Mouse (Mus musculus) spleen, postnatal 10 days (tissue): ENCODE data around the gene Cfap70.

Experiments
- DNase-seq, 2 experiments: peaks; one replicate each; pipeline ENCODE4 v3.0.0; 2021 to 2022; ENCODE audit warnings: low spot score in 2 of 2

The Cfap70 gene

GRCm38 (mm10) chr14:20451765-20452331 lies at the start of gene Cfap70:
Cfap70 (minus strand) TSS chr14:20452226.
- peak; percentile 54 to 79 for DNase-seq

- no peak for DNase-seq
Measured at GRCm38 (mm10) chr14:20499982-20500381, 48.0 kb upstream of the Cfap70 start.

- DNase-seq, result no peak
Measured at GRCm38 (mm10) chr14:20496603-20497002, 44.6 kb upstream of the Cfap70 start, which contains the start of gene Mss51. Mss51 (minus strand) TSS chr14:20496901.

GRCm38 (mm10) chr14:20486031-20486430 lies 34.0 kb upstream of the Cfap70 start:
- DNase-seq, result no peak

- DNase-seq, result no peak
Measured at GRCm38 (mm10) chr14:20482051-20482751, 30.2 kb upstream of the Cfap70 start.

GRCm38 (mm10) chr14:20481211-20481610 lies 29.2 kb upstream of the Cfap70 start:
- peak; percentile 15 to 66 for DNase-seq

- no peak for DNase-seq
Measured at GRCm38 (mm10) chr14:20480195-20480579, 28.2 kb upstream of the Cfap70 start.

- peak; percentile 81 to 82 for DNase-seq
Measured at GRCm38 (mm10) chr14:20479291-20480194, 27.5 kb upstream of the Cfap70 start, which contains the start of gene Anxa7. Anxa7 (minus strand) TSS chr14:20480133.

- peak; percentile 46 to 47 for DNase-seq
Measured at GRCm38 (mm10) chr14:20478801-20479200, 26.8 kb upstream of the Cfap70 start.

GRCm38 (mm10) chr14:20478385-20478784 lies 26.4 kb upstream of the Cfap70 start:
- no peak for DNase-seq

- DNase-seq, result no peak
Measured at GRCm38 (mm10) chr14:20477261-20478025, 25.4 kb upstream of the Cfap70 start.

- no peak for DNase-seq
Measured at GRCm38 (mm10) chr14:20460216-20460615, 8.2 kb upstream of the Cfap70 start.

- DNase-seq, result no peak
Measured at GRCm38 (mm10) chr14:20458378-20458777, 6.4 kb upstream of the Cfap70 start.

GRCm38 (mm10) chr14:20452929-20453328 lies 903 bp upstream of the Cfap70 start:
- DNase-seq, result no peak

GRCm38 (mm10) chr14:20451302-20451701 lies 724 bp downstream of the Cfap70 start:
- no peak for DNase-seq

GRCm38 (mm10) chr14:20447209-20447608 lies 4.8 kb downstream of the Cfap70 start:
- no peak for DNase-seq

GRCm38 (mm10) chr14:20442252-20442651 lies 9.8 kb downstream of the Cfap70 start:
- DNase-seq, result no peak

GRCm38 (mm10) chr14:20436976-20437375 lies 15.1 kb downstream of the Cfap70 start:
- no peak for DNase-seq

GRCm38 (mm10) chr14:20432420-20432819 lies 19.6 kb downstream of the Cfap70 start:
- DNase-seq, result no peak

GRCm38 (mm10) chr14:20431726-20432125 lies 20.3 kb downstream of the Cfap70 start:
- DNase-seq, result no peak

GRCm38 (mm10) chr14:20429833-20430232 lies 22.2 kb downstream of the Cfap70 start:
- no peak for DNase-seq

GRCm38 (mm10) chr14:20428593-20428992 lies 23.4 kb downstream of the Cfap70 start:
- no peak for DNase-seq
